Mouse (Mus musculus) neutrophil, adult 83 days (primary cell): ENCODE measurements around the gene Dnaja1. TPM values are rescaled to one million over a fixed set of nuclear protein-coding genes. Genes with fewer than 3 reads are reported as not detected.

Experiments
- total RNA-seq, 2 experiments: library from RNA; stranded (reverse); gene quantifications; one replicate each; pipeline ENCODE4 v1.2.4; 2023

The Dnaja1 gene
- total RNA-seq = 100 to 1,000 TPM; 350 to 501 TPM

DNA sequence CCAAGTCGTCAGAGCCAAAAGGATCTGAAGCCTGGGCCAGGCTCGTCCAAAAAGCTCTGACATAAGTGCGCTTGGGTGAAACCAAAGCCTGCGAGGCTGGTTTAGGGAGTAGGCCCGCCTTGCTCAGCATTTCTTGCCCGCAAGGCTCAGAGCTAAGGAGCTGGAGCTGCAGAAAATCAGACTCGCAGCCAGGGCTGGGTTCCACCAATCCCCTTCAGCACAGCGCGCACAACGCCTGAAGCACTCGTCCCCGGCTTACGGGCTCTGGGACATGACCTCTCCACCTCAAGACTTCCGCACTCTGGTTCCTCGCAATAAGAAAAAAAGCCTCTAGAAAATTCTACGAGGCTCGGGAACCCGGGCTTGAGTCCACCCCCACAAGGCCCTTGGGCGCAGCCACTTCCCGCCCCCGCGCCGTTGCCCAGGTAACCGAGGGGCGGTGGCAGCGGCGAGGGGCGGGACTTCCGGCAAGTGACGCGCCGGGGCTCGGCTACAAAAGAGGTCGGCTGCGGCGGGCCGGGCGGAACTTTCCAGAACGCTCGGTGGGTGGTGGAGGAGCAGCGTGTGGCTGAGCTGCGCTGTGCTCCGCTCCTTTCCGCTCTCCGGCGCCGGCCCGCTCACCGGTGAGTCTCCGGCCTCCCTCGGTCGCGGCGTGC lies at the start of gene Dnaja1:
Gene Dnaja1 (plus strand): TSS at position 140 of the 656 bp plus-strand sequence.

DNA sequence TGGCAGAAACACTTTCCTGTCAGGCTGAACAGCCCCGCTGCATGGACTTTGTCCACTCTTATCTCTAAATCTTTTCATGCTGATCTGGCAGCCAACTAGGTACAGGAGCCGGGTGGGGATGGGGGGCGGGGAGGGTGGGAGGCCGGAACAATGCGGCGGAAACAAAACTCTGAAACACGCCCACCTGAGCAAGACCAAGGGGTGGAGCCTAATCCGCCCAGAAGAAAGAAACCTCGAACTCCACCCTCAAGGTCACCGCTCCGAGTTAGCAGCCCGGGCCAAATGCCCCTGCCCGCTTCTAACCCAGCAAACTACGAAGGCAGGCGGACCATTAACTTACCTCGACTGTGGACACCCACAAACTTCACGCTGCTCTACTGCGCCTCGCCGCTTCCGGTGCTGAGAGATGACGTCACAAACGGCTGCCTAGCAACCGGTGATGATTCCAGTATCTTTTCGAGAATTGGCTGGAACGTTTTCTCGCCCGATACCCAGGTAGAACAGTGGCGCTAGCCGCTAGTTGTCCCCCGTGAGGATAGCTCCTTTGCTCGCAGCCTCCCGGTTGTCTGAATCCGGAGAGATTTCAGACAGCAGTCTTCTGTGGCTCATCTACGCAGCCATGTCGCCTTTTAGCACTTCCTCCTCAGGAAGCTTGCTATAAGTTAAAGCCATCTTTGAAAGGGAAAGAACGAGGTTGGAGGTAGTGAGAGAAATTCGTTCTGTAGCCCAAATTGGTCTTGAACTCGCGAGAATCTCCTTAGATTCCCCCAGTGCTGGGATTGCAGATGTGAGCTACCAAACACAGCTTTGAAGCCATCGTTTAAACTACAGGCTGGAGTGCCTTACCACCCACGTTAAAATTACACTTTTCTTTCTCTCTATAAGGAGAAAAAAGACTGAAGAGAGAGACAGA lies 18.9 kb upstream of the Dnaja1 start, which contains the start of gene Aptx:
Gene Aptx (minus strand): TSS at position 398 of the 913 bp plus-strand sequence.

GRCm38 (mm10) chr4:40757780-40758420 lies 36.0 kb downstream of the Dnaja1 start, which contains the start of gene Smu1:
Gene Smu1 (minus strand): TSS chr4:40757923.

Other genes starting within 250 kb of the Dnaja1 start
- not detected for gene Tmem215, start 250.0 kb upstream of the Dnaja1 start, total RNA-seq
- 10 to 100 TPM; 15.1 to 16.8 TPM for gene Aptx, start 19.0 kb upstream of the Dnaja1 start, total RNA-seq
- gene Smu1, start 35.8 kb downstream of the Dnaja1 start, total RNA-seq = 10 to 100 TPM; 41.0 to 44.1 TPM
- gene B4galt1, start 131.9 kb downstream of the Dnaja1 start, total RNA-seq = 10 to 100 TPM; 73.1 to 77.7 TPM
- not detected for gene Spink4, start 197.9 kb downstream of the Dnaja1 start, total RNA-seq
- gene Bag1, start 226.1 kb downstream of the Dnaja1 start, total RNA-seq = 10 to 100 TPM; 70.9 to 79.0 TPM
- gene Chmp5, start 226.3 kb downstream of the Dnaja1 start, total RNA-seq = 10 to 100 TPM; 44.8 to 45.7 TPM
- gene Nfx1, start 248.8 kb downstream of the Dnaja1 start, total RNA-seq = 10 to 100 TPM; 30.2 to 32.6 TPM